Mouse (Mus musculus): ENCODE measurements around the gene Adgrf1.

Adgrf1 gene

GRCm38 (mm10) chr17:43362881-43363280 lies 92.8 kb downstream of the Adgrf1 start:
- no peak for DNase-seq (ENCODE audit: low spot score)

DNA sequence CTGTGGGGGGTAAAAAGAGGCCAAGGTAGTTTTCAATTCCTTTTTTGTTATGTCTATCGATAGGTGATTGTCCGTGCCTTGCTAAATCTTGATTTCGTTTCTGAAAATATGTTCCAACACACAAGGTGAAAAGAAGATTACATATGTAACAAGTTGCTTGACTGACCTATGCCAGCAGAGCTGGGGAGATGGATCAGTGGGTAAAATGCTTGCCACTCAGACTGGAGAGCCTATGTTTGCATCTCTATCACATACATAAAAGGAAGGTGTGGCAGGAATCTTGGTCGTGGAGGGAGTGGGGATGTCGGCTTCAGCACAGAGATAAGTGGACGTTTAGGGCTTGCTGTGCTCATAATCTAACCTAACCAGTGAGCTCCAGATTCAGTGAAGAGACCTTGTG lies 93.8 kb downstream of the Adgrf1 start:
- DNase-seq (ENCODE audit: low spot score): no peak

DNA sequence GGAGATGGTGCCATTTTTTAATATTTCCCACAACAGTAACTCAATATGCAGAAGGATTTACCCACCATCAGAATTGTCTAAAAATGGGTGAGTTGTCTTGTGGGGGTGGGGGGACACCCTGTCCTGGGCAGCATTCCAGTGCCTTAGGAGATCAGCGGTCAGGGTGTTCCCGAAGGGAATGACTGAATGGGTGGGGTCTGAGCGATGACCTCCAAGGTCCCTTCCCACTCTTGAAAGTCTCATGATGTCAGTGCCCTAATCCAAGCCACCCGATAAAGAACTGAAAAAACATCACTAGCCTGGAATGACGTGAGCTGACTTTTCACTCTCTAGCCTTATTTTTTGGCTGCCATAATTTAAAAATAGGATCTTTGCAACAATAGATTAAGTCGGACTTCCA lies 95.2 kb downstream of the Adgrf1 start:
- no peak for DNase-seq (ENCODE audit: low spot score)

- no peak for DNase-seq (ENCODE audit: low spot score)
Measured at GRCm38 (mm10) chr17:43366486-43366885, 96.4 kb downstream of the Adgrf1 start.

DNA sequence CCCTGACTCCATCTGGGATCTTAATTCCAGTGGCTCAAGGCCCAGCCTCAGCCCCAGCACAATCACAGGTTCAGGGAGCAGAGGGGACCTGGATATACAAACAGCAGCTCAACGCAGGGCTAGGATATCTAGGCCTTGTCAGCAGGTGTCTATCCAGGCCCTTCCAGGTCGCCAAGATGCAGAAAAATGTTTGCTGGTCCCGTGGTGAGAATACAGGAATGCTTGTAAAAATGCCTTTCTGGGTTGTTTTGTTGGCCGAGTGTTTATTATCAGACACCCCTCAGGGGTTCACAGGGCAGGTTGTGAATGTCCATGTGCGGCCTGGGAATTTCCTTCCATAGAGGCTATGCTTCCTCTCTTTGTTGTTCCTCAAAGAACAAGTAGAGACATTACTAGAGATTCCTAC lies 98.0 kb downstream of the Adgrf1 start:
- no peak for DNase-seq (ENCODE audit: low spot score)

- DNase-seq (ENCODE audit: low spot score): no peak
Measured at GRCm38 (mm10) chr17:43372604-43373003, 102.5 kb downstream of the Adgrf1 start.

- DNase-seq (ENCODE audit: low spot score): no peak
Measured at GRCm38 (mm10) chr17:43374020-43374419, 103.9 kb downstream of the Adgrf1 start.

Data from urinary bladder, postnatal 14 days (tissue).